In genomic region chr15:101227971-101228370, GRCm38 (mm10) we compare ENCODE assay signal across 8 mouse cellular contexts. TPM values are rescaled to one million over a fixed set of nuclear protein-coding genes. Genes with fewer than 3 reads are reported as not detected.
A peak's percentile ranks its signal among the peaks of the same experiment; 100 is the strongest.
DNase-seq lines count a peak whose midpoint lies in the region; ATAC-seq lines count a peak whose summit lies in the region.

No protein-coding gene starts in this region.

- no peaks in the 10 kb centered on the region for H3K9me3 ChIP-seq in kidney, embryonic 15.5 days (replicated peaks)

- peaks cover 63% of the 10 kb centered on the region for H3K4me1 ChIP-seq in kidney, embryonic 15.5 days

- H3K4me3 ChIP-seq in kidney, embryonic 15.5 days (replicated peaks), result no peak overlapping the region; the same call in 1 of the 2 replicates

- peak overlapping the region; percentile 82 for H3K27ac ChIP-seq in kidney, embryonic 15.5 days

- peaks cover 28% of the 10 kb centered on the region for H3K36me3 ChIP-seq in kidney, embryonic 15.5 days

- H3K27me3 ChIP-seq in kidney, embryonic 15.5 days, result peaks cover 20% of the 10 kb centered on the region

- 11% methylated on average over 7 of the region's 7 CpGs for WGBS in kidney, embryonic 15.5 days

- H3K4me2 ChIP-seq in kidney, embryonic 15.5 days, result peak overlapping the region; percentile 40

- H3K9ac ChIP-seq in kidney, embryonic 15.5 days, result no peak overlapping the region

- peak; percentile 68 to 77 for DNase-seq in urinary bladder, postnatal 4 days (ENCODE audit: low spot score in 2 of 2)
- DNase-seq in urinary bladder, adult 18-20 months (ENCODE audit: low spot score in 2 of 2), result no peak
- peak; percentile 81 to 92 for DNase-seq in heart, adult 18-20 months
- DNase-seq in lung, postnatal 10 days, result peak; percentile 93
- no peak for DNase-seq in frontal cortex, postnatal 14 days (ENCODE audit: low spot score in 2 of 2)
- no peak for DNase-seq in B cell, adult 2 months
- no peak for DNase-seq in cerebellum, adult 11 months

- peak; percentile 24; the same call in 1 of the 2 replicates for ATAC-seq in kidney, embryonic 15.5 days (replicated peaks; ENCODE audit: low FRiP score)

RNA-seq across cellular contexts. Expression of gene Grasp, which starts 4.0 kb away (rescaled TPM):
- 1 to 10 TPM; 8.7 to 9.7 TPM for total RNA-seq in heart, adult 18-20 months (2021)
- polyA plus RNA-seq in kidney, embryonic 15.5 days (2015; fragmentation: Nextera tagmentation; extraction: Ambion mirVana), result 4.7 TPM in 2 replicates

RNA-seq across cellular contexts. Expression of gene Nr4a1, which starts 26.1 kb away (rescaled TPM):
- total RNA-seq in heart, adult 18-20 months (2021), result 10 to 100 TPM in 1 of 2 experiments, 1 to 10 TPM in 1; 7.7 to 10.5 TPM
- 9.8 and 10.0 TPM in 2 replicates for polyA plus RNA-seq in kidney, embryonic 15.5 days (2015; fragmentation: Nextera tagmentation; extraction: Ambion mirVana)

RNA-seq across cellular contexts. Expression of gene Acvr1b, which starts 54.1 kb away (rescaled TPM):
- 10 to 100 TPM in 1 of 2 experiments, 1 to 10 TPM in 1; 9.8 to 10.3 TPM for total RNA-seq in heart, adult 18-20 months (2021)
- polyA plus RNA-seq in kidney, embryonic 15.5 days (2015; fragmentation: Nextera tagmentation; extraction: Ambion mirVana), result 6.2 and 6.4 TPM in 2 replicates

RNA-seq across cellular contexts. Expression of gene Atg101, which starts 56.1 kb away (rescaled TPM):
- 10 to 100 TPM; 20.0 to 21.3 TPM for total RNA-seq in heart, adult 18-20 months (2021)
- polyA plus RNA-seq in kidney, embryonic 15.5 days (2015; fragmentation: Nextera tagmentation; extraction: Ambion mirVana), result 75.0 and 80.1 TPM in 2 replicates

Comparison
In these comparisons a context has a peak if more than half of its experiments do, and no peak if none do; other contexts are left out.
1. DNase-seq: peak in urinary bladder, postnatal 4 days (2 of 2), heart, adult 18-20 months (2 of 2) and lung, postnatal 10 days (single experiment); none in urinary bladder, adult 18-20 months (0 of 2), frontal cortex, postnatal 14 days (0 of 2), B cell, adult 2 months (0 of 2) and cerebellum, adult 11 months (single experiment).